Mouse (Mus musculus): ENCODE measurements around the gene Khsrp. TPM values are rescaled to one million over a fixed set of nuclear protein-coding genes. Genes with fewer than 3 reads are reported as not detected.

Gene Khsrp
- polyA plus RNA-seq, 1 experiment, result 112 TPM

- no peak for DNase-seq (ENCODE audit: low read depth)
Observed at GRCm38 (mm10) chr17:56999414-56999813, 31.9 kb downstream of the Khsrp start.

DNA sequence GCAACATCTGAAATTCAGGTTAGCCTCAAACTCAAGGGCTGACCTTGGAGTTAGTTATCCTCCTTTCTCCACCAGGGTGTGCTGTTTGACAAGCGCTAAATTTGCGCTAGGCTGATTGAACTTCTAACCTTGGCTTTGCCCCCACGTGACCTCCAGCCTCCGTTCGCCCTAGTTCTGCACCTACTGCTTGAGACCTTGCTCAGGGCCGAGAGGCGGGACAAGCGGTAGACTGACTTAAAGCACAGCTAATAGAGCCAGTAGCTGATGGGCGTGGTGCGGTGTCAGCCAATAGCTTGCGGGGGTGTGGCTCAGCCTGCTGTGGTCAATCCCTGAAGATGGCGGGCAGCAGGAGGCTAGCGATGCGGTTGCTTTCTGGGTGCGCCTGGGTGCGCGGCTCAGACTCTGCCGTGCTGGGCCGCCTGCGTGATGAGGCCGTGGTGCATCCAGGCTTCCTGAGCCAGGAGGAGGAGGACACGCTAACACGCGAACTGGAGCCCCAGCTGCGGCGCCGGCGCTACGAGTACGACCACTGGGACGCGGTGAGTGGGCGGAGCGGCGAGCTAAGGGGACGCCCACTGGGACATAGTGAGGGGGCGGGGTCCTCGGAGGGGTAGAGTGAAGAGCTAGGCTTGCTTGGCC lies 34.2 kb downstream of the Khsrp start, which contains the start of gene Alkbh7:
Alkbh7 (plus strand) TSS at position 311 of the 639 bp plus-strand sequence.
- TF ChIP-seq POLR2A (IDR thresholded peaks at IDR 0.05; ENCODE audit: borderline replicate concordance, extremely low read depth, insufficient read depth, insufficient read length, poor library complexity, severe bottlenecking) (no peak), CTCF (IDR thresholded peaks at IDR 0.05; ENCODE audit: borderline replicate concordance, extremely low read depth, insufficient read depth, insufficient read length) (peak; percentile 63; the same call in 1 of the 2 replicates)
- DNase-seq (ENCODE audit: low read depth), result peak; percentile 98

More at GRCm38 (mm10) chr17:56999414-56999813, 31.9 kb downstream of the Khsrp start:
- no peak for TF ChIP-seq POLR2A (IDR thresholded peaks at IDR 0.05; ENCODE audit: borderline replicate concordance, extremely low read depth, insufficient read depth, insufficient read length, poor library complexity, severe bottlenecking)
- no peak for TF ChIP-seq CTCF (IDR thresholded peaks at IDR 0.05; ENCODE audit: borderline replicate concordance, extremely low read depth, insufficient read depth, insufficient read length)

- no peak for DNase-seq (ENCODE audit: low read depth)
- TF ChIP-seq CTCF (IDR thresholded peaks at IDR 0.05; ENCODE audit: borderline replicate concordance, extremely low read depth, insufficient read depth, insufficient read length), result no peak
- no peak for TF ChIP-seq POLR2A (IDR thresholded peaks at IDR 0.05; ENCODE audit: borderline replicate concordance, extremely low read depth, insufficient read depth, insufficient read length, poor library complexity, severe bottlenecking)
Observed at GRCm38 (mm10) chr17:56996506-56996905, 34.8 kb downstream of the Khsrp start.

DNA sequence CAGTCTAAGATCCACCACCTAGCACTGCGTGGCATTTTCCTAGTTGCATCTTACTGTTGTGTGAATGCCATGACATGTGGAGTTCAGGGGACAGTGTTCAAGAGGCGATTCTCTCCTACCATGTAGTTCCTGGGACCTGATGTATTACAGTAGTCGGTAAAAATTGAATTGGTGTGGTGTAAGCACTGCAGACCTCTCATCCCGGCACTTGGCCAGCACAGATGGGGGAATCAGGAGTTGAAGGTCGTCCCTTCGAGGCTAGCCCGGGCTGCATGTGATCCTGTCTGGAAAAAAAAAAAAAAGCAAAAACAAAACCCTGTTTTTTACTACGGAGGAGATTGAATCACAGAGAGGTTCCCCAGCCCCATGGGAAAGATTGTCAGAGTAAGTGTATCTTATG lies 36.3 kb downstream of the Khsrp start:
- TF ChIP-seq POLR2A (IDR thresholded peaks at IDR 0.05; ENCODE audit: borderline replicate concordance, extremely low read depth, insufficient read depth, insufficient read length, poor library complexity, severe bottlenecking) (no peak), CTCF (IDR thresholded peaks at IDR 0.05; ENCODE audit: borderline replicate concordance, extremely low read depth, insufficient read depth, insufficient read length) (no peak)

GRCm38 (mm10) chr17:56990966-56991365 lies 40.4 kb downstream of the Khsrp start:
- TF ChIP-seq POLR2A (IDR thresholded peaks at IDR 0.05; ENCODE audit: borderline replicate concordance, extremely low read depth, insufficient read depth, insufficient read length, poor library complexity, severe bottlenecking) (no peak), CTCF (IDR thresholded peaks at IDR 0.05; ENCODE audit: borderline replicate concordance, extremely low read depth, insufficient read depth, insufficient read length) (no peak)
- DNase-seq (ENCODE audit: low read depth), result no peak

More for the DNA sequence above, 36.3 kb downstream of the Khsrp start:
- no peak for DNase-seq (ENCODE audit: low read depth)

- peak; percentile 99 for DNase-seq (ENCODE audit: low read depth)
- TF ChIP-seq CTCF (IDR thresholded peaks at IDR 0.05; ENCODE audit: borderline replicate concordance, extremely low read depth, insufficient read depth, insufficient read length) (no peak), POLR2A (IDR thresholded peaks at IDR 0.05; ENCODE audit: borderline replicate concordance, extremely low read depth, insufficient read depth, insufficient read length, poor library complexity, severe bottlenecking) (peak; percentile 88; the same call in 1 of the 2 replicates)
Observed at GRCm38 (mm10) chr17:56990115-56990746, 41.1 kb downstream of the Khsrp start, which contains the start of gene Clpp. Gene Clpp (plus strand): TSS chr17:56990305.

DNA sequence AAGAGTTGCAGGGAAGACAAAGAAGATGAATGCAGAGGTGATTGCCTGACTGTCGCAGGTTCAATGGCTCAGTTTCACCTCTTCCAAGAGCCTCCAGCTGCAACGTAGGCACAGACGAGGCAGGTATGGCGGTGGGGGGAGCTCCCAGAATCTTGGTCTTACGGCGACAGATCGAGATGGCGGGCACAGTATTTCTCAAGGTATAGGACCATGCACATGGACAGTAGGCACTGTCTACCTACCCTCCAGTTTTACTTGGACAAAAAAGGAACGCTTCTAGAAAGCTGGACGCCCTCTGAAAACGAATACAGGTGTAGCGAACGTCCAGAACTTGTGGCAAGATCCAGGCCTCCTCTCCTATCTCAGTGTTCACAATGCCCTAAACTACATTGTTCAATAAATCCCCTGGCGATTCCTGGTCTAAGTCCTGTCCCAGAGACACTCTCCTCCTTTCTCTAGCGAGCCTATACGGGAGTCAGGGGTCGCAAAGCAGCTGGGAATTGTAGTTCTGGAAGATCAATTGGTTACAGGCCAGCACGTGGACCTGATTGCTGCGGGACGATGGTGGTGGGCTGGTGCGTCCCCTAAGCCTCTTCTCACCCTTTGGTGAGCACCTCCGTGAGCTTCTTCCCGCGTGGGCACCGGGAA lies 41.7 kb downstream of the Khsrp start:
- peak; percentile 97 for DNase-seq (ENCODE audit: low read depth)

DNA sequence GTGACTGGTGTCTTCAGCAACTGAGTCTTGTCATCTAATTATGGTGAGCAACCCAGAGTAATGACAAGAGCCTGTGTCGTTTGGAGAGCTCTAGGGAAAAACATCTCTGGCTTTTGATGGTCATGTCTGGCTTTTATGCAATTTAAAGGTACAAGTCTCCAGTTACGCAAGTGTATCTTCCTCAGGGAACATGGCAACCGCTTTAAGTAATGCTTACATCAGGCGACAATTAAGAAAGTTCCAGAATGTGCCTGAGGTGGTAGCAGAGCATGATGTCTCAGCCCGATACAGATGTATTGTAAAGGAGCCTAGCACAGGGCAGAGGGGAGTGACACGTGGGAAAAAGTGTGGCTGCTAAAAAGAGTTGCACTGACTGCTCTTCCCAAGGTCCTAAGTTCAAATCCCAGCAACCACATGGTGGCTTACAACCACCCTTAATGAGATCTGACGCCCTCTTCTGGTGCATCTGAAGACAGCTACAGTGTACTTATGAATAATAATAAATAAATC lies 42.3 kb downstream of the Khsrp start:
- TF ChIP-seq CTCF (IDR thresholded peaks at IDR 0.05; ENCODE audit: borderline replicate concordance, extremely low read depth, insufficient read depth, insufficient read length), result no peak
- no peak for TF ChIP-seq POLR2A (IDR thresholded peaks at IDR 0.05; ENCODE audit: borderline replicate concordance, extremely low read depth, insufficient read depth, insufficient read length, poor library complexity, severe bottlenecking)
- no peak for DNase-seq (ENCODE audit: low read depth)

More for the DNA sequence above, 41.7 kb downstream of the Khsrp start:
- peak; percentile 24; the same call in 1 of the 2 replicates for TF ChIP-seq POLR2A (IDR thresholded peaks at IDR 0.05; ENCODE audit: borderline replicate concordance, extremely low read depth, insufficient read depth, insufficient read length, poor library complexity, severe bottlenecking)
- no peak for TF ChIP-seq CTCF (IDR thresholded peaks at IDR 0.05; ENCODE audit: borderline replicate concordance, extremely low read depth, insufficient read depth, insufficient read length)

- TF ChIP-seq POLR2A (IDR thresholded peaks at IDR 0.05; ENCODE audit: borderline replicate concordance, extremely low read depth, insufficient read depth, insufficient read length, poor library complexity, severe bottlenecking) (no peak), CTCF (IDR thresholded peaks at IDR 0.05; ENCODE audit: borderline replicate concordance, extremely low read depth, insufficient read depth, insufficient read length) (no peak)
- no peak for DNase-seq (ENCODE audit: low read depth)
Observed at GRCm38 (mm10) chr17:56988441-56988840, 42.9 kb downstream of the Khsrp start.

GRCm38 (mm10) chr17:56986105-56986805 lies 45.1 kb downstream of the Khsrp start:
- TF ChIP-seq POLR2A (IDR thresholded peaks at IDR 0.05; ENCODE audit: borderline replicate concordance, extremely low read depth, insufficient read depth, insufficient read length, poor library complexity, severe bottlenecking) (no peak), CTCF (IDR thresholded peaks at IDR 0.05; ENCODE audit: borderline replicate concordance, extremely low read depth, insufficient read depth, insufficient read length) (no peak)
- DNase-seq (ENCODE audit: low read depth), result no peak

All from brain, embryonic 14.5 days (tissue).